Mouse (Mus musculus): ENCODE measurements at regions not wholly inside any gene's neighbourhood (a gene's known extent, or its start where the extent isn't known, plus 50 kb on each side); places are given as distances from the start of the nearest gene placed in this dataset.

DNA sequence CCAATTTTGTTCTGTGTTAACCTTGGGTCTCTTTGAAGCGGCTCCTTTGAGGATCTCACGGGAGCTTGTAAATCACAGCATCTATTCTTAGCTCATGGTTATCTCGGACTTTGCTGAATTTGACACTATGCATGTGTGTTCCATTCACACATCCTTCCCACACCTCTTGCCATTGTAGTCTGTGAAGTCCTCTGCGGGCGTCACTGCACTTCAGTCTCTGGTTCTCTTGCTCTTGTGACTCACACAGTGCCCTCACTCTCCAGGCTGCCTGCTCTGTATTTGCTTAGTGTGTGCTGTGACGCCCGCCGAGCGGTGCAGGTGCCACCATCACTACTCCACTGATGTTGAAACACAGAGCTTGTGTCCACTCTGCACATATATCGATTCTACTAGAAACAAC lies 1271.2 kb downstream of the Synb start:
- Histone ChIP-seq H3K9me3 (replicated peaks; ENCODE audit: control insufficient read depth, low read length, poor library complexity, severe bottlenecking) (no peaks in the 10 kb centered on the region), H3K9ac (ENCODE audit: low read depth, low read length) (no peak overlapping the region), H3K4me3 (ENCODE audit: low read depth, low read length) (no peak overlapping the region), H3K4me2 (ENCODE audit: low read length) (no peak overlapping the region), H3K27me3 (ENCODE audit: control insufficient read depth, insufficient read depth, low read depth, low read length) (no peaks in the 10 kb centered on the region), H3K36me3 (ENCODE audit: control insufficient read depth, insufficient read depth, low read length) (no peaks in the 10 kb centered on the region), H3K27ac (ENCODE audit: low read length) (no peak overlapping the region), H3K4me1 (ENCODE audit: control insufficient read depth, insufficient read depth, low read length) (peaks cover 12% of the 10 kb centered on the region)
- ATAC-seq: no peak
- WGBS: 81% methylated on average over 10 of the region's 10 CpGs

DNA sequence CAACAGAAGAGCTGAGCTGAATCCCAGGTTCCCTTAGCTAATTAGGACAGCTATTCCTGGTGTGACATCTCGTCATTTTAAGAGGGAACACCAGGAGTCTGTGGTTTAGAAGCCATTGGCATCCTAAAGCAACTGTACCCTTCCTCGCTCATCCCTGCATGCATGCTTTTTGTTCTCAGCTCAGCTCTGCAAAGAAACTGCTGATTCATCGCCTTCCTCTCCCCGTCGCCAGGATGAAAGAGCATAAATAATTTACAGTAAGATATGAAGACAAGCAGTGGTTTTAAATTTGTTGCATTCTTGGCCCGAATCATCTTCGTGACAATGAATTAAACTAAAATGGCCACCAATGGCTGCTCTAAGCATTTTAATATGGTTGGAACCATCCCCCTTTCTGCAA lies 1272.9 kb downstream of the Synb start:
- peak; percentile 51; the same call in 1 of the 2 replicates for ATAC-seq
- peak overlapping the region; percentile 79 for H3K27ac ChIP-seq (ENCODE audit: low read length)
- no peaks in the 10 kb centered on the region for H3K9me3 ChIP-seq (replicated peaks; ENCODE audit: control insufficient read depth, low read length, poor library complexity, severe bottlenecking)
- 43% methylated on average over 7 of the region's 7 CpGs for WGBS
- no peaks in the 10 kb centered on the region for H3K27me3 ChIP-seq (ENCODE audit: control insufficient read depth, insufficient read depth, low read depth, low read length)
- H3K4me2 ChIP-seq (ENCODE audit: low read length): no peak overlapping the region
- H3K36me3 ChIP-seq (ENCODE audit: control insufficient read depth, insufficient read depth, low read length): no peaks in the 10 kb centered on the region
- no peak overlapping the region; the same call in 1 of the 2 replicates for H3K9ac ChIP-seq (ENCODE audit: low read depth, low read length)
- H3K4me3 ChIP-seq (ENCODE audit: low read depth, low read length): no peak overlapping the region
- peaks cover 12% of the 10 kb centered on the region for H3K4me1 ChIP-seq (ENCODE audit: control insufficient read depth, insufficient read depth, low read length)

DNA sequence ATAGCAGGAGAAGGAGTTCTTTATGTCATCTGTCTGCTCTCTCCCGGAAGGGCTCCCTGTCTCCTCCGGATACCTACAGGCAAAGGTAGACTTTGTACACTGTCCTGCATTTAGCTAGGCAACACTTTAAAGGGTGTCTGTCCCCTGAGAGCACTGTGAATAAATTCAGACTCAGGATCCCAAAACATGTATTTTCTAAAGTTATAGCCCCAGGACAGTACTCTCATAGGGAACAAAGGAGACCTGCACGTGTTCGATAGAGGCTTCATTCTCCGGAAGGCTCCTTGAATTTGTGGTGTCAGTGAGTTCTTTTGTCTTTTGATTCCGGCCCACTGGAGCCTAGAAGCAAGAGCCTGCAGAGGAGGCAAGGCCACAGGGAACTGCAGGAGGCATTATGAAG lies 1273.3 kb downstream of the Synb start:
- H3K4me1 ChIP-seq (ENCODE audit: control insufficient read depth, insufficient read depth, low read length): peaks cover 12% of the 10 kb centered on the region
- H3K27ac ChIP-seq (ENCODE audit: low read length): peak overlapping the region; percentile 79
- no peaks in the 10 kb centered on the region for H3K27me3 ChIP-seq (ENCODE audit: control insufficient read depth, insufficient read depth, low read depth, low read length)
- H3K4me2 ChIP-seq (ENCODE audit: low read length): no peak overlapping the region
- peak; percentile 44 for ATAC-seq
- no peaks in the 10 kb centered on the region for H3K36me3 ChIP-seq (ENCODE audit: control insufficient read depth, insufficient read depth, low read length)
- WGBS: 33% methylated on average over 6 of the region's 6 CpGs
- no peak overlapping the region for H3K4me3 ChIP-seq (ENCODE audit: low read depth, low read length)
- peak overlapping the region; percentile 3; the same call in 1 of the 2 replicates for H3K9ac ChIP-seq (ENCODE audit: low read depth, low read length)
- H3K9me3 ChIP-seq (replicated peaks; ENCODE audit: control insufficient read depth, low read length, poor library complexity, severe bottlenecking): no peaks in the 10 kb centered on the region

DNA sequence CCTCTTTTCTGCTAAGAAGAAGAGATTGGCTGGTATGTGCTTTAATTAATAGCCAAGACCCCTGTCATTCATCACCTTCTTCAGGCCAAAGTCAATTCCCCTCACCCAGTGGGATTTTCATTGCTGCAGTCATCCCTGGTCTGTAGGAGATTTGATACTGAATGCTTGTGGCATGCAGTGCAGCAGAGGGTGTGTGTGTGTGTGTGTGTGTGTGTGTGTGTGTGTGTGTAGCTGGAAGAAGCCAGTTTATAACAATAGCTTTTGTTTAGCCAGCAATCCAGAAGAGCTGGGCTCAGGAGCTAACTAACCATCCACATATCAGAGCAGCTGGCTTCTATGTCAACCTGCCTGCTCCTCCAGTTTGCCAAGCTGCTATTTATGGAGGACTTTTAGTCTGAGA lies 1275.4 kb downstream of the Synb start:
- no peak overlapping the region for H3K27ac ChIP-seq (ENCODE audit: low read length)
- H3K9me3 ChIP-seq (replicated peaks; ENCODE audit: control insufficient read depth, low read length, poor library complexity, severe bottlenecking): no peaks in the 10 kb centered on the region
- peaks cover 12% of the 10 kb centered on the region for H3K4me1 ChIP-seq (ENCODE audit: control insufficient read depth, insufficient read depth, low read length)
- no peaks in the 10 kb centered on the region for H3K36me3 ChIP-seq (ENCODE audit: control insufficient read depth, insufficient read depth, low read length)
- no peaks in the 10 kb centered on the region for H3K27me3 ChIP-seq (ENCODE audit: control insufficient read depth, insufficient read depth, low read depth, low read length)
- no peak overlapping the region for H3K9ac ChIP-seq (ENCODE audit: low read depth, low read length)
- no peak overlapping the region for H3K4me2 ChIP-seq (ENCODE audit: low read length)
- no peak overlapping the region for H3K4me3 ChIP-seq (ENCODE audit: low read depth, low read length)
- no peak for ATAC-seq

DNA sequence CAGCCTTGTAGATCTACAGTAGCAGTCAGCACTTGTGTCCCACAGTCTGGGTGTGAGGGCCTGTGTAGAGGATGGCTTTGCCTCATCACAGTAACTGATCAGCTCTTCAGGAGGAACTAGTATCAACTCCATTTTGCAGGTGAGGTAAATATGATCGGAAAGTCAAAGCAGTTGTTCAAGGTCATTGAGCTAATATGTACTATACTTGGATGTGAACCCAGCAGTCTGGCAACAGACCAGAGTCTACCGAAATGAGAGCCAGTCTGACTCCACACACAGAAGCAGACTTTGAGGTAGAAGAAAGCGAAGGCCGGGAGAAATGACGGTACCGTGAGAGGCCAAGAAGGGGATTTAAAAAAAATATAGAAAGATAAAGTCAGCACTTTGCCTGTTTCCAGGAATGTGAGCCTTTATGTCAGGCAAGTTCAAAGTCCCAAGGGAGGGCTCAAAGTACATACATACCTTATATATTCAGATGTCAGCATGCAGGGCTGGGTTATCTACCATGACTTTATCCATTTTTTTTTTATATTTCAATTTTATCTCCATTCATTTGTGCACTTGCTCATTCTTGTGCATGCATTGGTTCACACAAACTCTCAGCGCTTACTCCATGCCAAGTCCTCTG lies 1297.2 kb downstream of the Synb start:
- Histone ChIP-seq H3K4me2 (ENCODE audit: low read length) (no peak overlapping the region), H3K4me1 (ENCODE audit: control insufficient read depth, insufficient read depth, low read length) (0 out of 2 replicates have a peak, but pooled peaks cover 3% of the 10 kb centered on the region), H3K27me3 (ENCODE audit: control insufficient read depth, insufficient read depth, low read depth, low read length) (no peaks in the 10 kb centered on the region), H3K36me3 (ENCODE audit: control insufficient read depth, insufficient read depth, low read length) (no peaks in the 10 kb centered on the region), H3K9ac (ENCODE audit: low read depth, low read length) (no peak overlapping the region), H3K4me3 (ENCODE audit: low read depth, low read length) (no peak overlapping the region), H3K27ac (ENCODE audit: low read length) (no peak overlapping the region), H3K9me3 (replicated peaks; ENCODE audit: control insufficient read depth, low read length, poor library complexity, severe bottlenecking) (no peaks in the 10 kb centered on the region)
- 91% methylated on average over 7 of the region's 7 CpGs for WGBS
- no peak for ATAC-seq

DNA sequence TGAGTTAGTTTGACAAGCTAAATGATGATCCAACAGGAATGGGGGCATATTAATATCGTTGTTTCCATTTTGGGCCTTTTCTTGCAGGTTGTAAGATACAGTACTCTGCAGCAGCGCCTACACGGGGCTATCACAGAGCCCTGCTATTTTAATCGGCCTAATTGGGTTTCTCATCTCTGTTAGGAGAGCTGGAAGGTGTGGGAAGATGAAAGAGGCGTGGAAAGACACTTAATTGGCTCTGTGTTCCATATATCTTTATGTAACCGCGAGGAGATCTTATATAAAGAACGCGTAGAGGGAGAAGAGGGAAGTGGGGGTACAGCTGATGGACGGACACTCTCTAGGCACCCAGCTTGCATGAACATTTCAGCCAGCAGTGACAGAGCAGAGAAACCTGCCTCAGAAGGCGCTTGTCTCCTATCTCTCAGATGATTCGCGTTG lies 1300.5 kb downstream of the Synb start:
- ATAC-seq: no peak
- Histone ChIP-seq H3K36me3 (ENCODE audit: control insufficient read depth, insufficient read depth, low read length) (no peaks in the 10 kb centered on the region), H3K9me3 (replicated peaks; ENCODE audit: control insufficient read depth, low read length, poor library complexity, severe bottlenecking) (no peaks in the 10 kb centered on the region), H3K27me3 (ENCODE audit: control insufficient read depth, insufficient read depth, low read depth, low read length) (no peaks in the 10 kb centered on the region), H3K4me3 (ENCODE audit: low read depth, low read length) (no peak overlapping the region), H3K4me2 (ENCODE audit: low read length) (peak overlapping the region; percentile 37; the same call in 1 of the 2 replicates), H3K27ac (ENCODE audit: low read length) (no peak overlapping the region), H3K9ac (ENCODE audit: low read depth, low read length) (no peak overlapping the region), H3K4me1 (ENCODE audit: control insufficient read depth, insufficient read depth, low read length) (0 out of 2 replicates have a peak, but pooled peaks cover 3% of the 10 kb centered on the region)
- 62% methylated on average over 13 of the region's 13 CpGs for WGBS

DNA sequence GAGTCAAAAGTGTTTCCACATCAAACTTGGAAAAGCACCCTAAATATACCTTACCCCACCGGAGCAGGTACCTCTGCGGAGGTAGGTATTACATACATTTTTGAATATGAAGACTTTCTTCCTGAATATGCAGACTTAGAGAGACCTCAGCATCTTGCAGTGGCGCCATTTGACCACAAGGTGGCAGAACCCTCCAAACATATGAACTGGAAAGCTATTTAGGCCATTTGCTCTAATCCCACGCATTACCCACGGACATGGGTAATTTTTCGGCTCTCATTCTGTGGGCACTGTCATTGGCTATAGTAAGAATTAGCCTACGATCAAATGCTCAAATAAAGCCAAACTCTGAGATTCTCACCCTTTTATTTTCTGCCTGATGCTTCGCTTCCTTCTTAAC lies 1301.0 kb downstream of the Synb start:
- Histone ChIP-seq H3K4me2 (ENCODE audit: low read length) (peak overlapping the region; percentile 37; the same call in 1 of the 2 replicates), H3K9me3 (replicated peaks; ENCODE audit: control insufficient read depth, low read length, poor library complexity, severe bottlenecking) (no peaks in the 10 kb centered on the region), H3K4me3 (ENCODE audit: low read depth, low read length) (no peak overlapping the region), H3K9ac (ENCODE audit: low read depth, low read length) (no peak overlapping the region), H3K27ac (ENCODE audit: low read length) (no peak overlapping the region), H3K36me3 (ENCODE audit: control insufficient read depth, insufficient read depth, low read length) (no peaks in the 10 kb centered on the region), H3K27me3 (ENCODE audit: control insufficient read depth, insufficient read depth, low read depth, low read length) (no peaks in the 10 kb centered on the region), H3K4me1 (ENCODE audit: control insufficient read depth, insufficient read depth, low read length) (0 out of 2 replicates have a peak, but pooled peaks cover 3% of the 10 kb centered on the region)
- 12% methylated on average over 8 of the region's 8 CpGs for WGBS
- no peak for ATAC-seq

DNA sequence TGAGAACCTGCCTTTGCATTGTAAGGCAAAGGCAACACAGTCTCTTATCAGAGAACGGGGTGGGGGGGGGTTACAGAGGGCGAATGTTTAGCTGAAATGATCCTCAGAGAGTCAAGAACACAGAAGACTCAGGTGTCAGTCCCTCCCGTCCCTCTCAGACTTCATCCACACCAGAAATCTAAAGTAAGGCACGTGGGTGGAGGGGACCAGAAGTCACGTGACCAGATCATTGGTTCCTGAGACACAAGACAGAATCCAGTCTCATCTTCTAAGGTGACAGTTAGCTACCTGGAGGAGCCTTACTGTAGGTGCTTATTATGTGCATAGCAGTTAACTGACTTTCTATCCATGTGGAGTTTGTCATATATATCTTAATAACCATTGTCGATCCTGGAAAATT lies 1302.0 kb downstream of the Synb start:
- H3K4me1 ChIP-seq (ENCODE audit: control insufficient read depth, insufficient read depth, low read length): 0 out of 2 replicates have a peak, but pooled peaks cover 3% of the 10 kb centered on the region
- no peaks in the 10 kb centered on the region for H3K36me3 ChIP-seq (ENCODE audit: control insufficient read depth, insufficient read depth, low read length)
- H3K4me2 ChIP-seq (ENCODE audit: low read length): no peak overlapping the region
- H3K9me3 ChIP-seq (replicated peaks; ENCODE audit: control insufficient read depth, low read length, poor library complexity, severe bottlenecking): no peaks in the 10 kb centered on the region
- H3K4me3 ChIP-seq (ENCODE audit: low read depth, low read length): no peak overlapping the region
- 72% methylated on average over 6 of the region's 6 CpGs for WGBS
- no peak overlapping the region for H3K9ac ChIP-seq (ENCODE audit: low read depth, low read length)
- ATAC-seq: no peak
- H3K27ac ChIP-seq (ENCODE audit: low read length): no peak overlapping the region
- no peaks in the 10 kb centered on the region for H3K27me3 ChIP-seq (ENCODE audit: control insufficient read depth, insufficient read depth, low read depth, low read length)

DNA sequence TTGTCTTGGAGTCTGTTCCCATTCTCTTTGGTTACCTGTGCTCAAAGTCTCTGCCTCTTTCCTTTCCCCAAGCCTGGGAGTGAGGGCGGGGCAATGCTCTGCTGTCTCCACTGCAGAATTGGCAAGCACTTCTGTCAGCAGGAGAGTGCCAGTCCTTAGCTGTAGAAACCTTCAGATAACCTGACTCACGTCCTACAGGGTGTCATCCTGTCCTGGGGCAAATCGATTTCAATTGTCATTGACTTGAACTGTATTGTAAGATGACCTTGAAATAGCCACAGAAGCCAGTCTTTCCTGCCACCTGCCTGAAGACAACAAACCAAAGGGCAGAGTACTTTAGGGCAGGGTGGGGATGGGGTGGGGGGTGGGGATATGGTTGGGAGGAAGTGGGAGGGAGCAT lies 1303.8 kb downstream of the Synb start:
- WGBS: 75% methylated on average over 3 of the region's 3 CpGs
- Histone ChIP-seq H3K36me3 (ENCODE audit: control insufficient read depth, insufficient read depth, low read length) (no peaks in the 10 kb centered on the region), H3K4me3 (ENCODE audit: low read depth, low read length) (no peak overlapping the region), H3K4me2 (ENCODE audit: low read length) (no peak overlapping the region), H3K9ac (ENCODE audit: low read depth, low read length) (no peak overlapping the region), H3K27me3 (ENCODE audit: control insufficient read depth, insufficient read depth, low read depth, low read length) (no peaks in the 10 kb centered on the region), H3K9me3 (replicated peaks; ENCODE audit: control insufficient read depth, low read length, poor library complexity, severe bottlenecking) (no peaks in the 10 kb centered on the region), H3K27ac (ENCODE audit: low read length) (no peak overlapping the region), H3K4me1 (ENCODE audit: control insufficient read depth, insufficient read depth, low read length) (0 out of 2 replicates have a peak, but pooled peaks cover 3% of the 10 kb centered on the region)
- no peak for ATAC-seq
